Mouse (Mus musculus): ENCODE data around the gene Aldh1a1.

Aldh1a1 gene

DNA sequence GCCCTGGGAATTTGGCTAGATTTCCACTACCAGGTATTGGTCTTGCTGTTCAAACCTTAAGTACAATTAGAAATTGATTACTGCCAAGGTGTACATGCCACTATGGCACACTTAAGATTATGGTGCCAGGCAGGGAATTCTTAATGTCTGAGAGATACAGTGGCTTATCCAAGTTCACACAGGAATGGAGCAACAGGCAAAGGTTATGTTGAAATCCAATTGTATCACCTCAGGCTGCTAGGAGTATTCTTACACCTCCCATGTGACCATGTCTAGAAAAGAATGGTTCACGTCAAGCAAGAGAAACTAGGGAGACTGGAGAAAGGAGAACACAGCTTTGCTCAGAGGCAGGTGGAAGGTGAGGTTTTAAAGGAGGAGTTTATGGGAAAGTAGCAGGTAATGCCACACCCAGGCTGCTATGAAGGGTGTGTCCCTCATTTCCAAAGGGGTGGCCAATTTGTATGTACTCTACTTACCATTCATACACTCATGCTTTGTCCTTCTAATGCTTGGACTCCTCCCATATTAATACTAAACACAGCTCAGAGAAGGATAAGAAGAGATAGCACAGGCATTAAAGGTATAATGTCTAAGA lies 160.7 kb downstream of the Aldh1a1 start:
- no peak for DNase-seq (ENCODE audit: low spot score)

DNA sequence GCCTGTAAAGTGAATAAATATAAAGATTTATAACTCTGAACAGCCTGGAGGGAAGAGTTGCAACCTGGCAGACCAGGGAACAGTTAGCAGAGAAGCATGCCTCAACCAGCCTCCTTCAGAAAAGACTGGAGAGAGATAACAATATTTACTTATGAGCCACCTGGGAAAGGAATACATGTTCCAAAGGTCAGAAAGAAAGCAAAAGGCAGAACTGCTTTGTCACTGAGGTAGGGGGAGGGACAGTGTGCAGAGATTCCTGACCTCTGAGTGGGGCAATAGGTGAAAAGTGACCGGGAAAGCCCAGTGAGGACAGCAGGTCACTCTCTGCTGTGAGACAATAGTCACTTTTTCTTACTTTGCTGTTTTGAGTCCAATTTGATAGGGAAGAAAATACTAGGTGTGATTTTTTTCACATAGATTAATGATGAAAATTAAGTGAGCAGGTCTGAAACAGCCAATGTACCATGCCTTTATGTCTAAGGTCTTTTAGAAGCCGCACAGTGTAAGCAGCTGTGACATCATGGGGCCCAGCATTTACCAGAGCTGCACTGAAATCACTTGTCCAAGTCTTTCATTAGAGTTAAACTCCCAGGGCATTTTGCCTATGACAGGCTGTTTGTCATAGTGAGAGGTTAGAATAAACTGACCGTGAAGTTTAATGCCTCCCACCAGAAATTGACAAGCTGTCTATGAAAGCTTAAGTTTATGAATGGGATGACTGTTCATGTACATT lies 161.8 kb downstream of the Aldh1a1 start:
- no peak for DNase-seq (ENCODE audit: low spot score)

DNA sequence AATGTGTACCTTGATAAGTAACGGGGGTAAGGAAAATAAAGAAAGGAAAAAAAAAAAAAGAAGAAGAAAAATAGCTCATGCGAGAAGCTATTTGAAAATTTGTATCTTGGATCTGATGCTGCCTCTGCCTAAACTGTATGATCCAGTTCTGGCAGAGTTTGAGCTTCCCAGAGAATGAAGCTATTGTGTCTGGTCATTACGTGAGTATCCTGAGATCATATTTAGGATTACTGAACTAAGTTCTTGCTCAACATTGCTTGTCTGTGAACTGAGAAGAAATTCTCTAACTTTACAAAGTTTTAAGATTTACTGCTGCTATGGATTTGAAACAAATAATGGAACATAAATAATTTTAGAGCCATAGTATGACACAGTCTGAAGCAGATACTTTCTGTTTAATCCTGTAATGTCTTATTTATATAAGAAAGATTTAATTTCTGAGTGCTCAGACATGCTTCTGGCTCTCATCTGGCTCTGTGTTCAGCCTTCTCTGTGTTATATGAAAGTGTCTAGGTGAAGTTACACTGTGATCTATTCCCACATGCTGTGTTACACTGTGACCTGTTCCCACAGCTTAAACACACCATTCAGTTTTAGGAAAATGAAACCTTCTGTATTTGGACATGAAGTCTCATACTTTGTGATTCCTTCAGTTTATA lies 185.3 kb downstream of the Aldh1a1 start:
- no peak for DNase-seq (ENCODE audit: low spot score)
